Mouse (Mus musculus): ENCODE data around the gene Rasa2.
A peak's percentile ranks its signal among the peaks of the same experiment; 100 is the strongest.
"Not testable (repeated sequence)": the region's sequence is repeated elsewhere in the genome, so short reads cannot be mapped to it uniquely, and the experiment has no call there.

Rasa2 gene

GRCm38 (mm10) chr9:96631389-96632072 lies at the start of gene Rasa2:
Gene Rasa2 (minus strand): TSS chr9:96631617.
- peak; percentile 90 to 95 for DNase-seq (ENCODE audit: low spot score in 2 of 2)

- DNase-seq (ENCODE audit: low spot score in 2 of 2) = no peak
Observed at GRCm38 (mm10) chr9:96678611-96679010, 47.2 kb upstream of the Rasa2 start.

- peak in 1 of 2 experiments; percentile 51 for DNase-seq (ENCODE audit: low spot score in 2 of 2)
Observed at GRCm38 (mm10) chr9:96677711-96678110, 46.3 kb upstream of the Rasa2 start.

- peak in 1 of 2 experiments; percentile 44 for DNase-seq (ENCODE audit: low spot score in 2 of 2)
Observed at GRCm38 (mm10) chr9:96676671-96677070, 45.3 kb upstream of the Rasa2 start.

- peak in 1 of 2 experiments; percentile 50 for DNase-seq (ENCODE audit: low spot score in 2 of 2)
Observed at GRCm38 (mm10) chr9:96675763-96676640, 44.6 kb upstream of the Rasa2 start.

GRCm38 (mm10) chr9:96675071-96675762 lies 43.8 kb upstream of the Rasa2 start:
- DNase-seq (ENCODE audit: low spot score in 2 of 2) = peak; percentile 53 to 69

DNA sequence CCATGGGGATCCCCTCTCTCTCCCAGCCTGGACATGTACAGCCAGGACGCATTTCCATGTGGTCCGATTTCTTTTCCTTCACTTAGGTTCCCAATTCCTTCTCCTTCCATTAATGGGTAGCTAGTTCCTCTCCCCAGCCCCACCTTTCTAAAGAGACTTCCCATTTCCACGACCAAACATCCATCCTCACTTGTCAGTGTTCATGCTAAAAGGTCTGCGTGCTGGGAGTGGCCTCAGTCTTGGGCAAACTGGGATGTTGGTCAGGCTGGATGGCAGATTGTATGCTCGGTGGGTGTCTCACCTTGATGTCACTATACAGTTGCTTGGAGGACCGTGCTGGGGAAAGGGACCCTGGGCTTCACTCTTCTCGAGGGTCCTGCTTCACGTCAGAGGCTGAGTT lies 42.9 kb upstream of the Rasa2 start:
- peak in 1 of 2 experiments; percentile 56 for DNase-seq (ENCODE audit: low spot score in 2 of 2)

GRCm38 (mm10) chr9:96672466-96672865 lies 41.0 kb upstream of the Rasa2 start:
- DNase-seq (ENCODE audit: low spot score in 2 of 2) = no peak

GRCm38 (mm10) chr9:96671249-96671648 lies 39.8 kb upstream of the Rasa2 start:
- DNase-seq (ENCODE audit: low spot score in 2 of 2) = no peak

DNA sequence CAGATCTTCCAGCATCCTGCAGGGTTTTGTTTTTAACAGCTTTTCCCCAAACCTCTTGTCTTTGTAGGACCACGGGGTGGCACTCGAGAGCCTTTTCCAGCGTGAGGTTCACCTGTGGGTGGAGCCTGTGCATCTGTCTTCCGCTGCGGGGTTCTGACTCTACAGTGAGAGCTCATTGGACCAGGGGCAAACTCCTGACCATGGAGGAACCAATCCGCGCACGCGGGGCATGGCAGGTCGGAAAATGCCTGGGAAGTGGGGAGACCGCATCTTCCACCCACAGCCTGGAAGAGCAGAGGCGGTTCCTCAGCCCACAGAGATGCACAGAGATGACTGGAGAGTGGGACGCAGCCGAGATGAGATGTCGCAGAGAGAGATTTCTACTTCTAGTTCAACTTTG lies 38.5 kb upstream of the Rasa2 start:
- DNase-seq (ENCODE audit: low spot score in 2 of 2) = peak; percentile 89 to 92

GRCm38 (mm10) chr9:96668628-96669027 lies 37.2 kb upstream of the Rasa2 start:
- DNase-seq (ENCODE audit: low spot score in 2 of 2) = peak; percentile 60 to 79

DNA sequence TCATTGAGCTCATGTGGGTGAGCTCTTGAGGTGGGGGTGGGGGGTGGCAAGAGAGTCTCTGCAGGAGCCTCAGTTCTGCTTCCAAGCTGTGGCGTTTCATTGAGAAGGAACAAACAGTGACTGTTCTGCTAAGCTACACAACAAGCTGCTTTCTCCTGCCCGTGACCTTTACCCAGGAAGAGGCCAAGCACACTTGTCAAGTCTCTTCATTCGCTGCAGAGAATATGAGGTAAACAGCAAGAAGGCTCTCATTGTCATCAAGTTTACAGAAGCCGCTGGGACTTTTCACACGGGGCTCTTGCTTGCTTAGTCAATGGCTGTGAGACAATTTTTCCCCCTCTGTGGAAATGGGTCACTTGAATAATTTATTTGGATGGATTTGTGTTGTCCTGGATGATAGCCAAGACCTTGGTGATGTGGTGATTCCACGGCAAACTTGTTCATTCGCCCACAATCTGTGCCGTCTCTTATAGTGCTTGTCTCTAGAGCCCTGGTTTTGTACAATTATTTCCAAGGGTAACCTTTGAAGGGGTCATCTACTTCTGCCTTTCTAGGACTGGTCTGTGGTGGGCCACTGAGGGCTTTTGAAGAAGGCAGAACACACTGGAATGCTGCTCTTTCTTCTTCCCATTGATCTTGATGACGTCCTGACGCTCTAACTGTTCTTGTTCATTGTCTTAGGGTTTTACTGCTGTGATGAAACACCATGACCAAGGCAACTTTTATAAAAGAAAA lies 29.3 kb upstream of the Rasa2 start:
- DNase-seq (ENCODE audit: low spot score in 2 of 2) = no peak

DNA sequence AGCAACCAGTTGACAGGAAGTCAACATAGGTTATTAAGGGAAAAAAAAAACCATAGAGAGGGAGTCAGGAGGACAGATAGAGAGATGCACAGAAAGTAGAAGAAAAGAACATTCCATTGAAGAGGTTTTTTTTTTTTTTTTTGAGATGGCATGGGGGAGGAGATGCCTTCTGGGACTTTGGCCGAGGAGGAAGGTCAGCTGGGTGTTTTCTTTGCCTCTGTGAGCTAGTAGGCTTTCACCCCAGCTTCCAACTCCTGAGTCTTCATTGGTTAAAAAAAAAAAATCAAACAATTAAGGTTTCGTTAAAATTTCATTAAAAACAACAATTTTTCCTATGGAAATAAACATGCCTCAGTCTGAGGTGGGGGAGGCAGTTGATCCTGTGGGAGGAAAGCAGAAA lies 28.4 kb upstream of the Rasa2 start:
- DNase-seq (ENCODE audit: low spot score in 2 of 2) = no peak

- DNase-seq (ENCODE audit: low spot score in 2 of 2) = no peak
Observed at GRCm38 (mm10) chr9:96653538-96653937, 22.1 kb upstream of the Rasa2 start.

GRCm38 (mm10) chr9:96652763-96653162 lies 21.3 kb upstream of the Rasa2 start:
- DNase-seq (ENCODE audit: low spot score in 2 of 2) = no peak

DNA sequence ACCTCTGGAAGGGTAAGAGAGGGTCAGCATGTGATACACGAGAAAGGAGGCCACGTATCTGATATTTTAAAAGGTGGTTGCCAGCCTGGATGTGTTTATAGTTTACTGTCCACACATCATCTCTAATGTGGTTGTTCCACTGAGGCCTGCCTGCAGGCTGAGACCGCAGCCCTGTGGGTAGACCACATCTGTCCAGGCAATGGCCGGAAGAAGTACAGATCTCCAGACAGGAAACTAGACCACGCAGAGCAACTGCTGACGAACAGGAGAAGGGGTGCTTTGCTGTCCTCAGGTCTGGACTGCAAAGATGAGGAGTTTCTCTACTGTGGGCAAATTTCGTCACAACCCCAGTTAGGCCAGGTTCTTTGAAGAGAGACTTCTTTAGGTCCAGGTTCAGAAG lies 19.4 kb upstream of the Rasa2 start:
- DNase-seq (ENCODE audit: low spot score in 2 of 2) = no peak

DNA sequence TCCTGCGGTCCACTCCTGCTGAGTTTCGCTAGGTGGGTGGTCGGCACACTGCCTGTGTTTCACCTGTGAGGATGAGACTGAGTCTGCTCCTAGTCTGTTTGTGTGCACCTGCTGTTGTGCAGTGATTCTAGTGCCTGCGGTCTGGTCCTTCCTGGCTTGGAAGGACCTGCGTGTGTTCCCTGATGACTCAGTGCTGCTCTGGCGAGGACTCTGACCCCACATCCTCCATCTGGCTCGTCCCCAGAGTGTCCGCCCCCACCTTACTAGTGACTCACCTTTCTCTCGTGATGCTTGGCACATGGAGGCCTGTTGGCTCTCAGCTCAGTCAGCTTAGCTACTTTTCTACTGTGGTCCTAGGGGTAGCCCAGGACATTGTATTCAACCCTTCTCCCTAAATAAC lies 18.5 kb upstream of the Rasa2 start:
- DNase-seq (ENCODE audit: low spot score in 2 of 2) = no peak

DNA sequence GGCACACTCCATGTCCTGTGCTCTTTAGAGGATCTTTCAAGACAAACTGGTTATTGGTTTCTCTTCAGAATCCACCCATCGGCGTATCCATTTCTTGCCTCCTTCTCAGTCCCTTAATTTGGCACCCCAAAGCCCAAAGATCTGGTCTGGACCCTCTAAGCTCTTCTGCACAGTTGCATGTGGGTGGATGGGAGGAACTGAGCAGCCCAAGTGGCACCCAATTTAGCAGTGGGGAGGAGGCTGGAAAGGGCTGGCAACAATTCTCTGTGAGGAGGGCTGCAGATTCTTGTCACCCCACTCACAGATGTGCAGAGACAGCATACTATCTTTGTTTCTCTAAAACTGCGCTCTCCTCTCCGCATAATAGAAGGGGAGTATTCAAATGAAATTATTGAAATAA lies 17.9 kb upstream of the Rasa2 start:
- no peak for DNase-seq (ENCODE audit: low spot score in 2 of 2)

GRCm38 (mm10) chr9:96646668-96647295 lies 15.4 kb upstream of the Rasa2 start:
- DNase-seq (ENCODE audit: low spot score in 2 of 2) = no peak

DNA sequence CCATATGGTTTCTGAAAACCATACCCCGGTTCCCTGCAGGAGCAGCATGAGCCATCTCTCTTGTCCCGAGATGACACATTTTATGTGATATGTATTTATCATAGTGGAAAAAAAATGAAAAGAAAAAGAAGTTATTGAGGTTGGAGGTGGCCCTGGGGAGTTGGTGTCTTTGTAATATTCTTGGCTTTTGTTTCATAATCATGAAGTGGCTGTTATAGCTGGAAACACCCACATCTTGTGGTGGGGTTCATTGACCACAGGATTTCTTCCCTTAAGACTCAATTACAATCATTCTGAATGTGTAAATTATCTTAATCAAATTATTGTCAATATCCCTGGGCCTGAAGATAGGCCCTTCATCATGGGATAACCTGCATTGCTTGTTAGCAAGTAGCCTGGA lies 13.4 kb upstream of the Rasa2 start:
- DNase-seq (ENCODE audit: low spot score in 2 of 2) = no peak

- DNase-seq (ENCODE audit: low spot score in 2 of 2) = not testable (repeated sequence)
Observed at GRCm38 (mm10) chr9:96644002-96644401, 12.6 kb upstream of the Rasa2 start.
